Mouse (Mus musculus) granulocyte monocyte progenitor cell, adult 5-6 weeks (primary cell): ENCODE data around the gene Myo15. TPM values are rescaled to one million over a fixed set of nuclear protein-coding genes. Genes with fewer than 3 reads are reported as not detected.
A peak's percentile ranks its signal among the peaks of the same experiment; 100 is the strongest.
"Not testable (repeated sequence)": the region's sequence is repeated elsewhere in the genome, so short reads cannot be mapped to it uniquely, and the experiment has no call there.

Experiments
- ATAC-seq: replicated peaks from 2 replicates; pipeline ENCODE4 v1.8.0; 2016; ENCODE audit warnings: mild to moderate bottlenecking, moderate TSS enrichment, inconsistent platforms; ENCODE audit not compliant: poor library complexity, severe bottlenecking
- total RNA-seq, 2 experiments: library from RNA; stranded (forward) in 1 of 2; stranded (reverse) in 1 of 2; fragments of 200-712, 200-1000 nt in 1 of 2; fragments of >200 nt in 1 of 2; fragmentation: Nextera tagmentation in 1 of 2; gene quantifications; 2 replicates each; pipeline ENCODE4 v1.2.3; 2014 to 2017

The Myo15 gene
- total RNA-seq, 2 experiments from 2014 or later = not detected

DNA sequence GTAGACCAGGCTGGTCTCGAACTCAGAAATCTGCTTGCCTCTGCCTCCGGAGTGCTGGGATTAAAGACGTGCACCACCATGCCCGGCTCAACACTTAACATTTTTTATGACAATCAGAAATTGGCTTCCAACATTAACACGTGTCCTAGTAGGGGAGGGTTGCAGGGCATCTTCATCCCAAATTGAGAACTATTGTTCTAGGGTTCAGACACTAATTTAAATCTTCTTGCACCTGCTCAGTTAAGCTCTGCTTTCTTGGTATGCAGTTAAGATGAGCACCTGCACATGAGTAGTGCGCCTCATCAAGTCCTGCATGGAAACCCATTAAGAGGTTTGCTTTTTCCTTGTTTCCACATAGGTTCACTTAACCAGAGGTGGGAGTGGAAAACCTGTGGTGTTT lies 72.7 kb downstream of the Myo15 start:
- no peak for ATAC-seq

DNA sequence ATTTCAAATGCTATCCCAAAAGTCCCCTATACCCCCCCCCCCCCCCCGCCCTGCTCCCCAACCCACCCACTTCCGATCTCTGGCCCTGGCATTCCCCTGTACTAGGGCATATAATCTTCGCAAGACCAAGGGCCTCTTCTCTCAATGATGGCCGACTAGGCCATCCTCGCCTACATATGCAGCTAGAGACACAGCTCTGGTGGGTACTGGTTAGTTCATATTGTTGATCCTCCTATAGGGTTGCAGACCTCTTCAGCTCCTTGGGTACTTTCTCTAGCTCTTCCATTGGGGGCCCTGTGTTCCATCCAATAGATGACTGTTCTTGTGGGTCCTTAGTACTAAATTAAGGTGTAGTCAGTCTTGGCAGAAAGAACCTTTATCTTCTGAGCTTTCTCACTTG lies 74.1 kb downstream of the Myo15 start:
- ATAC-seq = not testable (repeated sequence)

DNA sequence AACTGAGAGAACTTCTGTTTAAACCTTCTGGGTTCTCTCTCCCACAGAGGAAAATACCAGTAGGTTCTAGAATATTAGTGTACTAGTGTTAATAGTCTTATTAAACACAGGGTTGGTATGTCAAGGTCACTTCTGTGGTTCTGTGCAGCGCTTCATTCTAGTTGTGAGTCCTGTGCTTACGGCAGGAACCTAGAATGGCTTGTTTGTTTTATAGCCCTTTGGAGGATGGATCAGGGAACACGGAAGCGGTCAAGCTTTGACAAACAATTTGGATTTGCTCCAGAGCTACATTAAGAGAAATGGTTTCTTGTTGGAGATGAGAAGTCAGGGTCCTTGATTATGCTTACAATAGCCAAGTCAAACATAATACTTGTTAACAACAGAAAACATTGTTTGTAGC lies 76.3 kb downstream of the Myo15 start:
- ATAC-seq = no peak

DNA sequence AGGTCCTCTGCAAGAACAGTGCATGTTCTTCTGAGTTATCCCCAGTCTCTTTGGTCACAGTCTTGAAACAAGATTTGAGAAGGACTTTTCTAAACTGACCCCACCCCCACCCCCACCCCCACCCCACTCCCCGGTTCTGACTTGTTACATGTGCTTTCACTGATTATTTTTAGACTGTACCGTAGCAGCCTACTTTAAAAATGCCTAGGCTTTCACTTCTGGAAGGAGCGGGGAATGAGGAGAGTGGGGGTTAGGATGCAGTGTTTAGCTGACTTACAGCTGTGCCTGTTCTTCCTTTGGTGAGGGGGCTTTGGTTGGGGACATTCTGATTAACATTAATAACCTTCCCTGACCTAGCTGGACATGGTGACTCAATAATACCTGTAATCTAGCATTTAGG lies 79.0 kb downstream of the Myo15 start:
- ATAC-seq = no peak

DNA sequence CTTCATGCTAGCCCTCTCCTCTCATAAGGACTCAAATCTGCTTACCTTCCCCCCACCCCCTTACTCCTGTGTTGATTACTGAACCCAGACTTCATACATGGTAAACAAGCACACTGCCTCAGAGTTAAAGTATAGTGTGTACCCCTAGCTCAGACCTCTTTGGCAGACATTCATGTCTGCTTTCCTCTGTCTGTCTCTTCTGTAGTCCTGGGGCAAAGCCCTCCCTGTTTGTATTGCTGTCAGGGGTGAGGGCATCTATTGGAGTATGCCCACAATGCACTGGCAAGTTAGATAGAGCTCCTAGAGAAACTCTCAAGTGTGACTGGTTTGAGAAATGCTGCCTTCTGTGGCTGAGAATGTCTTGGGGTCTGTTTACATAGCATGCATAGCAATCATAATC lies 84.0 kb downstream of the Myo15 start:
- ATAC-seq = no peak

DNA sequence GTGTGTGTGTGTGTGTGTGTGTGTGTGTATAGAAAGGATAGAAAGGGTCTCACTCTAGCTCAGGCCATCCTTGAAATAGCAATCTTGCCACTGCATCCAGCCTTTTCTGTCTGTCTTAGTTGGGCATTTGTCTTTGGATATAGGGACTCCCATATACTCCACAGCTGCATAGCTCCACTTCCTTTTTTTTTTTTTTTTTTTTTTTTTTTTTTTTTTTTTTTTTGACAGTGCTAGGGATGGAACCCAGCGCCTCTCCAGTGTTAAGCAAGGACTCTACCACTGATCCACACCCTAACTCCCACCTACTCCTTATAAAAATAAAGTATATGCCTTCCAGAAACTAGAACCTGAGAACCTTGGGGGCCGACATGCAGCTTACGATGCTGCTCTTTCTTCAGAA lies 88.5 kb downstream of the Myo15 start:
- no peak for ATAC-seq

DNA sequence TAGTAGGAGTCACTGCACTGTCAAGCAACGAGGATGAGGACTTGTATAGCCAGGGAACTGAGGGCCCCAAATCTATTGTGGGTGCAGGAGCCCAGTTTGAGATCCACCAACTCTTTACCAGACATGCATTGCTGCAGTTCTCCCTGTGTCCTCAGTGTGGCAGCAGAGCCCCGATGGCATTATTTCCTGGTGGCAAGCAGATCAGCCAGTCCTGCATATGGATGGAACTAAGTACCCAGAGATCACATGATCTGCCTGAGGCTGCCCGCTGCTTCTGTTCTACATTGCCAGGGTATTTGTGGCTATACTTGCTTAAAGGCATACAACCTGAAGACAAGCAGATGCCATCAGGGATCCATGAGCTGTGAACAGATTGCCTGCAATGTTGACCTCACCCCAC lies 90.2 kb downstream of the Myo15 start:
- peak; percentile 73 for ATAC-seq

DNA sequence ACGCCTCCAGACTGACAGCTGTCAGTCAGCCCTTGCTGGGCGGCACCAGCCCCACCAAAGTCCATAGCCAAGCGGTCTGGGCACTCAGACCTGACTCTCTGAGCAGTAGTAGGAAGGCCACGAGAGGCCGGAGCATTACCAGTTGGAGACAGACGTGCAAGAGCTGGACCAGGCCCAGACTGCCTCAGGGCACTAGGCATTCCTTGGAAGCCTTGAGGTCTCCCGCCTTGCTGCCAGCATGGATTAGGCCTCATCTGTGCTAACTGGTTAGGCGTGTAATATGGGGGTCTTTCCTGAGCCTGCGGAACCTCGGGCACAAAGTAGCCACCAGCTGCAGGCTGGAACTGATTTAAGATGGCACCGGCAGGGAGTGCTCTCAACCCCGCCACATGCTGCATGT lies 104.9 kb downstream of the Myo15 start:
- not testable (repeated sequence) for ATAC-seq

Other genes starting within 250 kb of the Myo15 start
- gene Srebf1, start 246.8 kb upstream of the Myo15 start, total RNA-seq (2014; fragmentation: Nextera tagmentation) = 27.3 and 33.0 TPM in 2 replicates
- 36.8 and 42.0 TPM in 2 replicates for gene Srebf1, start 246.8 kb upstream of the Myo15 start, total RNA-seq (2017)
- gene Tom1l2, start 116.4 kb upstream of the Myo15 start, total RNA-seq (2014; fragmentation: Nextera tagmentation) = 14.1 and 16.8 TPM in 2 replicates
- gene Tom1l2, start 116.4 kb upstream of the Myo15 start, total RNA-seq (2017) = 3.3 and 5.0 TPM in 2 replicates
- gene Drc3, start 116.0 kb upstream of the Myo15 start, total RNA-seq (2014; fragmentation: Nextera tagmentation) = 1.8 TPM in 1 of 2 replicates, not detected in the other
- gene Drc3, start 116.0 kb upstream of the Myo15 start, total RNA-seq (2017) = 0.52 and 1.2 TPM in 2 replicates
- gene Gid4, start 52.2 kb upstream of the Myo15 start, total RNA-seq (2014; fragmentation: Nextera tagmentation) = 22.3 and 25.4 TPM in 2 replicates
- 28.5 and 29.5 TPM in 2 replicates for gene Gid4, start 52.2 kb upstream of the Myo15 start, total RNA-seq (2017)
- 26.8 and 31.7 TPM in 2 replicates for gene Atpaf2, start 50.9 kb upstream of the Myo15 start, total RNA-seq (2014; fragmentation: Nextera tagmentation)
- gene Atpaf2, start 50.9 kb upstream of the Myo15 start, total RNA-seq (2017) = 49.5 and 52.1 TPM in 2 replicates
- 49.1 and 60.9 TPM in 2 replicates for gene Drg2, start 14.7 kb upstream of the Myo15 start, total RNA-seq (2014; fragmentation: Nextera tagmentation)
- gene Drg2, start 14.7 kb upstream of the Myo15 start, total RNA-seq (2017) = 73.4 and 76.4 TPM in 2 replicates
- 24.3 and 27.9 TPM in 2 replicates for gene Alkbh5, start 67.0 kb downstream of the Myo15 start, total RNA-seq (2014; fragmentation: Nextera tagmentation)
- 24.9 and 31.7 TPM in 2 replicates for gene Alkbh5, start 67.0 kb downstream of the Myo15 start, total RNA-seq (2017)
- gene Llgl1, start 230.4 kb downstream of the Myo15 start, total RNA-seq (2014; fragmentation: Nextera tagmentation) = 11.2 and 11.8 TPM in 2 replicates
- 3.2 TPM in 2 replicates for gene Llgl1, start 230.4 kb downstream of the Myo15 start, total RNA-seq (2017)